Mouse (Mus musculus) thymus, postnatal 36 days (tissue): ENCODE data around the gene Pigq.

Source experiments
- DNase-seq, 2 experiments: peaks; one replicate each; pipeline ENCODE4 v3.0.0; 2022; ENCODE audit warnings: mixed read lengths in 2 of 2

The Pigq gene

GRCm38 (mm10) chr17:25944366-25945163 is at the start of gene Pigq, which contains the start of gene Nhlrc4:
Gene Pigq, minus strand, starts transcription at chr17:25944936.
Gene Nhlrc4, minus strand, starts transcription at chr17:25944961.
- no peak for DNase-seq

DNA sequence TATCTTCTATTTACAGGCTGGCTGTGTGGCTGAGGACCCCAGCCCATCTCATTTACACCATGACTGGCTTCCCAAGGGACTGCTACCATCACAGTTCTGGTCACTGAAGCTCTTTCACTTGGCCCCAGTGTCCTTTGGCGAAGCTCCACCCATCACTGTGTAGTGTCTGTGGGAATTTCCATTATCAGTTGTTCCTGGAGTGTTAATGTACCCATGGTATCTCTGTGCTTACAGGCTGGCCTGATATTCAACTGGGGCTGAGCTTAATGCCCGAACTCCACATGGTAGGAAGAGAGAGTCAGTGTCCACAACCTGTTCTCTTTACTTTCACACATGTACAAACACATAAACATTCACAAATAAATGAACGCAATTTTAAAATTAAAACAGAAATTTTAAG is 48.8 kb upstream of the Pigq start:
- no peak for DNase-seq

DNA sequence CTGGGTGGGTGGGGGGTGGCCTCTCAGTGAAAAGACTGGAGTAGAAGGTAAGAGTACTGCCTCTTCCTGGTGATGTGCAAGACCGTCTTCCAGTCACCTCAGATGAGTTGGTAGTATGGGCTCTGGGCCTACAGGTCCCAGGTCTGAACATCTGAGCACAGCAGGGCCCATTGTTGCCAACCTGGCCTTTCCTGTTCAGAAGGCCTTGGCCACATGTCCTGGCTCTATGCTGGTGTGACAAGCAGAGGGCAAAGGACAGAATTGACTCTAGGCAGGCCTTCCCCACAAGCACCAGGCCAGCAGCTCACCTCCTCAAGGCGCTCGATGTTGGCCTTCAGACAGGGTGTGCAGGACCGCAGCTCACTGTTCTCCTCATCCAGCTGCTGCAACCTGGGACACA is 47.5 kb upstream of the Pigq start:
- no peak for DNase-seq

GRCm38 (mm10) chr17:25990331-25990730 is 45.6 kb upstream of the Pigq start:
- no peak for DNase-seq

GRCm38 (mm10) chr17:25985306-25986294 is 40.9 kb upstream of the Pigq start, which contains the start of gene Capn15:
Gene Capn15, minus strand, starts transcription at chr17:25985796.
- peak; percentile 87 to 92 for DNase-seq

- DNase-seq = peak in 1 of 2 experiments; percentile 11
Measured at GRCm38 (mm10) chr17:25984556-25985305, 40.0 kb upstream of the Pigq start.

- no peak for DNase-seq
Measured at GRCm38 (mm10) chr17:25984066-25984465, 39.3 kb upstream of the Pigq start.

GRCm38 (mm10) chr17:25982913-25983312 is 38.2 kb upstream of the Pigq start:
- no peak for DNase-seq

GRCm38 (mm10) chr17:25980854-25981253 is 36.1 kb upstream of the Pigq start:
- DNase-seq = no peak

- DNase-seq = no peak
Measured at GRCm38 (mm10) chr17:25979829-25980738, 35.3 kb upstream of the Pigq start.

DNA sequence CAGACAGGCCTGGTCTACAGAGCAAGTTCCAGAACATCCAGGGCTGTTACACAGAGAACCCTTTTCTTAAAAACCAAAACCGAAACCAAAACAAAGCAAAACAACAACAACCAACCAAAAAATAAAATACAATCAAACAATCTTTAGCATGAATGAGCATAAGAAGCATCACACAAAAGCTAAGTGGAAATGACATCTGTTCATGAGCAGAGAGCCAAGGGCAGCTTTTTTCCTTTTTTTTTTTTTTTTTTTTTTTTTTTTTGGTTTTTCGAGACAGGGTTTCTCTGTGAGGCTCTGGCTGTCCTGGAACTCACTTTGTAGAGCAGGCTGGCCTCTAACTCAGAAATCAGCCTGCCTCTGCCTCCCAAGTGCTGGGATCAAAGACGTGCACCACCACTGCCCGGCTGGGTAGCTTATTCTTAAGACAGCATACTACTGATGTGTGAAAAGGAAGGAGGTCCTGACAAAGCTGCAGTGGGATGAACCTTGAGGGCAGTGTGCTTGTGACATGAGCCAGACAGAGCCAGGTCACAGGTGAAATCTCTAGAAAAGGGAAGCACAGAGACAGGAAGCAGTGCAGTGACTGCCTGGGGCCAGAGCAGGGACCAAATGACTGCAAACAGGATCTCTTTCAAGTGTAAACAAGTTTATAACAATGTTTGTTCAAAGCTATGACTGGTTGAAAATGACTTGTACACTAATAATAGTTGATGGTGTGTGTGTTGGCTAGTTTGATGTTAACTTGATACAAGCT is 26.4 kb upstream of the Pigq start:
- DNase-seq = no peak

GRCm38 (mm10) chr17:25970448-25970847 is 25.7 kb upstream of the Pigq start:
- DNase-seq = no peak

DNA sequence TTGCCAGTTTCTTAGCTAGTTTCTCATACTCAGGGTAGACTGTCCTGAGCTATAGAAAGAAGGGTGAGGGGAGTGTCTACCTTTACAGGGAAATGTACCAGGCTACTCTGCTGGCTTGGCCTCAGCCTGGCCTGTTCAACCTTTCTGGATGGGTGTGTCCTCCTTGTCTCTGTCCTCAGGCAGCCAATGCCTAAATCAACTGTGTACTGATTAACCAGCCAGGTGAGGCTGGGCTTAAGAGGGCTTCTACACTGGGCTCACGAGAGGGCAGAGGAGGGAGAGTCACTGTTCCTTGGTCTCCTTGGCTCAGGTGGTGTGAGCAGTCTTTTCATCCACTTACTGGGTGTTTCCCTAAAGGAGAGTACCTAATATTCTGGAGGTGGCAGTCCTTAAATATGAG is 23.4 kb upstream of the Pigq start:
- DNase-seq = no peak

- DNase-seq = no peak
Measured at GRCm38 (mm10) chr17:25967652-25968051, 22.9 kb upstream of the Pigq start.

DNA sequence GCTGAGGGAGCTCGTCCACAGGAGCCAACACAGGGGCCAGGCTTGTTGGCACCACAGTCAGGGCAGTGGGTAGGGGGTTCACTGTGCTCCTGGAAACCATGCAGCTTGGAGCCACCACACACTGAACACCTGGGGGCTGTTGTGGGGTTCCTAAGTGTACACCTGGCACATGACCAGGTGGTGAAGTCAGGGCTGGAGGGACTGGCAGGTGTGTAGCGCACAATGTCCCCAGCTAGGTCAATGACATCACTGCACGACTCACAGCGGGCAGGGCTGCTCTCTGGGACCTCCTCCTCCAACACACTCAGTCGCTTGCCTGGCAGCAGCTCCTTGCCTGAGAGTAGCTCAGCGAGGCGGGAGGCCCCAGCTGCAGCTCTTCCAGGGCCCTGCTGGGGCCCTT is 19.5 kb upstream of the Pigq start:
- DNase-seq = no peak

GRCm38 (mm10) chr17:25962413-25962905 is 17.7 kb upstream of the Pigq start:
- no peak for DNase-seq

DNA sequence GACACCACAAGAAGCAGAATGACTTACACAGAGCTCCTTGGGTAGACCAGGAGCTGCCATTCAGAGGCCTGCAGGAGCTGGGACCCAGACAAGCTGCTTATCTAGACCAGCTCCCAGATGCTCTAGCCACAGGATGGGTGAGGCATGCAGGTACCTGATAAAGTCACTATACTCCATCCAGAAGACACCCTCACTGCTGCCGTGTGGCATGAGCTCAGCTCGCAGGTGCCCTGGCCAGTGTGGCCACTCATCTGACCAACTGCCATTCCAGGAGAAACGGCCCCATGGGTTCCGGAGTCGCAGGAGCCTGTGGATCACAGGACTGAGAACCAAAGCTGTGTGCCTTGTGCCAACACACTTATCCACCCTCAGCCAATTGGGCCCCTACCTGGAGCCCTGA is 16.8 kb upstream of the Pigq start:
- no peak for DNase-seq

DNA sequence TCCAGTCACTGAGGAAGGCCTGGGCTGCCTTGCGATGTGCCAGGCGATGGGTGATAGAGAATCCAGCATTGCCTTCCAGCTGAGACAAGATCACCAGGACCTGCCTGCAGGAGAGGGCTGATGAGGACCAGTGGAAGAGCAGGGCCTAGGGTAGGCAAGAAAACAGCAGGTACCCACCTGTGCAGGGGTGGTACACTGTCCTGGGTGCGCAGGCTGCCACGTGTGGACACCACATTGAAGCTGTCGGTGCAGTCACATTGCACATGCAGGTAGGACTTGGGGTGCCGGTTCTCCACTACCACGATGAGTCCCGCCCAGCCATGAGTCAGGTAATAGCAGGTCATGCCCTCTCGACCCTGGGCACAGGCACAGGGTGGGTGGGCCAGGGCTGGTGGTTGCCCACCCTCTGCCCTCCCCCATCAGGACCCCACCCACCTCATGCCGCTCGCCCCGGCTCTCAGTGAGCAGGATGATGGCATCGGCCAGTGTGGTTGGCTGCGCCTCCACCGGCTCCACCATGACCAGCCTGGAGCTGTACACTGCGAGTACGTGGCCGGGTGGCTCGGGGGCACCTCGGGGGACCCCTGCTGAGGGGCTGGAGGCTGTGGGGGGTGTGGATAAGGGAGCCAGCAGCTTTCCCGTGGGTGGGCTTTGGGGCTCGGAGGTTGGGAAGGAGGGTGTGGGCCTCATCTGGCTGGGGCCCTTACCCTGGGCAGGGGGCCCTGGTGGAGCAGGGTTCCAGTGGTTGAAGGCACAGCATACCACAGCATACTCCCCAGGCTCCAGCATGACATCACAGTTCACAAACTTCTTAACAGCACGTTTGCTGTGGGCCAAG is 15.1 kb upstream of the Pigq start:
- no peak for DNase-seq

- no peak for DNase-seq
Measured at GRCm38 (mm10) chr17:25958771-25959494, 14.2 kb upstream of the Pigq start.
